Mouse (Mus musculus) G1E (cell line): ENCODE data around the gene Gm45799. TPM values are rescaled to one million over a fixed set of nuclear protein-coding genes. Genes with fewer than 3 reads are reported as not detected.

Experiments used
- ATAC-seq: 2 replicates; pipeline ENCODE4 v1.8.0; 2016; ENCODE audit warnings: mild to moderate bottlenecking; ENCODE audit not compliant: insufficient number of reproducible peaks, poor library complexity, low FRiP score, severe bottlenecking; ENCODE audit errors: extremely low read depth
- DNase-seq: peaks from one replicate; pipeline ENCODE4 v3.0.0; 2012; ENCODE audit warnings: low spot score
- H3K27me3 ChIP-seq: 2 replicates; pipeline ENCODE4 v1.6.1; 2012; ENCODE audit warnings: mild to moderate bottlenecking, low read length, inconsistent platforms; ENCODE audit not compliant: insufficient read depth
- H3K36me3 ChIP-seq: replicated peaks from 2 replicates; pipeline ENCODE3; 2012; ENCODE audit warnings: mild to moderate bottlenecking, inconsistent platforms
- H3K4me1 ChIP-seq: 2 replicates; pipeline ENCODE4 v1.6.1; 2012; ENCODE audit warnings: low read depth, low read length, inconsistent platforms, mixed read lengths; ENCODE audit not compliant: insufficient read depth
- H3K4me3 ChIP-seq: 2 replicates; pipeline ENCODE4 v1.5.1; 2012; ENCODE audit warnings: low read depth, mild to moderate bottlenecking, inconsistent platforms, low read length, moderate library complexity, mixed read lengths
- H3K9me3 ChIP-seq: replicated peaks from 2 replicates; pipeline ENCODE4 v1.6.1; 2012; ENCODE audit warnings: inconsistent platforms
- CTCF ChIP-seq: IDR thresholded peaks from 2 replicates; pipeline ENCODE4 v1.5.1; 2012; ENCODE audit warnings: low read depth, low read length, inconsistent platforms, mixed read lengths
- GATA1 ChIP-seq: IDR thresholded peaks from 2 replicates; pipeline ENCODE4 v1.6.1; 2012; ENCODE audit warnings: borderline replicate concordance, low read length, inconsistent platforms, mixed read lengths
- GATA2 ChIP-seq: IDR thresholded peaks from 2 replicates; pipeline ENCODE4 v1.6.1; 2012; ENCODE audit warnings: low read depth, low read length, inconsistent platforms, borderline replicate concordance
- POLR2AphosphoS5 ChIP-seq: IDR thresholded peaks from 2 replicates; pipeline ENCODE4 v1.6.1; 2012; ENCODE audit warnings: low read depth, low read length, inconsistent platforms; ENCODE audit not compliant: insufficient replicate concordance
- TAL1 ChIP-seq: conservative IDR thresholded peaks from 2 replicates; pipeline ENCODE4 v1.6.1; 2012; ENCODE audit warnings: low read depth, low read length, inconsistent platforms, mixed read lengths
- polyA plus RNA-seq: library from polyadenylated mRNA; stranded (reverse); fragments of >175 nt; gene quantifications from 2 replicates; pipeline ENCODE4 v1.2.3, GENCODE M21; 2012
- total RNA-seq, 2 experiments: library from RNA; stranded (forward) in 1 of 2; stranded (reverse) in 1 of 2; fragments of 200-1000 nt in 1 of 2; fragments of >200 nt in 1 of 2; fragmentation: Nextera tagmentation in 1 of 2; gene quantifications; 2 replicates each; pipeline ENCODE4 v1.2.3; 2014 to 2017

Gm45799 gene
- total and polyA plus RNA-seq, 3 experiments, result 3.2 to 137 (median 17.0) TPM

- Histone ChIP-seq H3K9me3 (no peaks in the 10 kb centered on the region), H3K4me3 (peak overlapping the region; percentile 82; the same call in 1 of the 2 replicates), H3K36me3 (peaks cover 29% of the 10 kb centered on the region), H3K4me1 (peaks cover 19% of the 10 kb centered on the region), H3K27me3 (peaks cover 29% of the 10 kb centered on the region)
- ATAC-seq (no peak), DNase-seq (no peak)
- TF ChIP-seq GATA2 (no peak), CTCF (no peak), POLR2AphosphoS5 (no peak), TAL1 (no peak), GATA1 (no peak)
Measured at GRCm38 (mm10) chr7:105632551-105632972, 7.8 kb upstream of the Gm45799 start.

- H3K4me3 ChIP-seq, result peak within 1 kb of the TSS; percentile 82
- peaks cover 36% of the 10 kb centered on the region for H3K36me3 ChIP-seq
- TF ChIP-seq CTCF (no peak), GATA2 (no peak), GATA1 (no peak), TAL1 (no peak), POLR2AphosphoS5 (no peak)
- no peaks in the 10 kb centered on the region for H3K9me3 ChIP-seq
- peaks cover 29% of the 10 kb centered on the region for H3K27me3 ChIP-seq
- ATAC-seq (peak; percentile 65), DNase-seq (peak; percentile 83)
- H3K4me1 ChIP-seq, result peaks cover 19% of the 10 kb centered on the region
Measured at GRCm38 (mm10) chr7:105633127-105633800, 7.1 kb upstream of the Gm45799 start, which contains the start of gene Trim3. Gene Trim3 (minus strand): TSS chr7:105633571.

- Histone ChIP-seq H3K9me3 (no peaks in the 10 kb centered on the region), H3K4me3 (peak overlapping the region; percentile 82), H3K36me3 (peaks cover 41% of the 10 kb centered on the region), H3K4me1 (peaks cover 23% of the 10 kb centered on the region), H3K27me3 (peaks cover 26% of the 10 kb centered on the region)
- ATAC-seq (no peak), DNase-seq (no peak)
- TF ChIP-seq CTCF, result no peak
- no peak for TF ChIP-seq GATA2
- no peak for TF ChIP-seq POLR2AphosphoS5
- TF ChIP-seq TAL1, result no peak
- no peak for TF ChIP-seq GATA1
Measured at GRCm38 (mm10) chr7:105633801-105634135, 6.6 kb upstream of the Gm45799 start.

- no peaks in the 10 kb centered on the region for H3K9me3 ChIP-seq
- TF ChIP-seq CTCF, result no peak
- H3K4me3 ChIP-seq, result no peak overlapping the region
- H3K27me3 ChIP-seq, result peaks cover 22% of the 10 kb centered on the region
- no peak for ATAC-seq
- no peak for DNase-seq
- peaks cover 30% of the 10 kb centered on the region for H3K4me1 ChIP-seq
- peaks cover 43% of the 10 kb centered on the region for H3K36me3 ChIP-seq
Measured at GRCm38 (mm10) chr7:105634272-105634920, 6.0 kb upstream of the Gm45799 start.

- Histone ChIP-seq H3K27me3 (peaks cover 16% of the 10 kb centered on the region), H3K4me3 (no peak overlapping the region), H3K4me1 (peaks cover 36% of the 10 kb centered on the region), H3K9me3 (no peaks in the 10 kb centered on the region), H3K36me3 (peaks cover 43% of the 10 kb centered on the region)
- DNase-seq (no peak), ATAC-seq (no peak)
- TF ChIP-seq GATA2, result no peak
- TF ChIP-seq TAL1, result no peak
- no peak for TF ChIP-seq CTCF
- TF ChIP-seq GATA1, result no peak
- no peak for TF ChIP-seq POLR2AphosphoS5
Measured at GRCm38 (mm10) chr7:105635726-105636125, 4.6 kb upstream of the Gm45799 start.

GRCm38 (mm10) chr7:105638776-105639175, 1.6 kb upstream of the Gm45799 start:
- ATAC-seq (no peak), DNase-seq (no peak)
- Histone ChIP-seq H3K4me1 (peaks cover 38% of the 10 kb centered on the region), H3K36me3 (peaks cover 65% of the 10 kb centered on the region), H3K27me3 (no peaks in the 10 kb centered on the region), H3K9me3 (no peaks in the 10 kb centered on the region), H3K4me3 (no peak overlapping the region; the same call in 1 of the 2 replicates)
- TF ChIP-seq GATA2, result no peak
- no peak for TF ChIP-seq TAL1
- no peak for TF ChIP-seq POLR2AphosphoS5
- no peak for TF ChIP-seq GATA1
- TF ChIP-seq CTCF, result no peak
